Mouse (Mus musculus): ENCODE measurements around the gene Ift81.

Gene Ift81

GRCm38 (mm10) chr5:122625565-122626252, 11.4 kb upstream of the Ift81 start:
- DNase-seq (ENCODE audit: low read depth, low spot score), result no peak

GRCm38 (mm10) chr5:122624952-122625479, 10.7 kb upstream of the Ift81 start:
- no peak for DNase-seq (ENCODE audit: low read depth, low spot score)

- no peak for DNase-seq (ENCODE audit: low read depth, low spot score)
These were observed 9.5 kb upstream of the Ift81 start for GRCm38 (mm10) chr5:122623861-122624260.

- DNase-seq (ENCODE audit: low read depth, low spot score), result no peak
These were observed 8.2 kb upstream of the Ift81 start for GRCm38 (mm10) chr5:122622526-122622925.

- DNase-seq (ENCODE audit: low read depth, low spot score), result no peak
These were observed 7.1 kb upstream of the Ift81 start for GRCm38 (mm10) chr5:122621376-122621886.

- DNase-seq (ENCODE audit: low read depth, low spot score), result no peak
These were observed 5.5 kb upstream of the Ift81 start for GRCm38 (mm10) chr5:122619686-122620296.

GRCm38 (mm10) chr5:122617718-122618117, 3.4 kb upstream of the Ift81 start:
- no peak for DNase-seq (ENCODE audit: low read depth, low spot score)

GRCm38 (mm10) chr5:122611651-122612050, 2.7 kb downstream of the Ift81 start:
- DNase-seq (ENCODE audit: low read depth, low spot score), result no peak

GRCm38 (mm10) chr5:122604894-122605293, 9.4 kb downstream of the Ift81 start:
- DNase-seq (ENCODE audit: low read depth, low spot score), result no peak

- DNase-seq (ENCODE audit: low read depth, low spot score), result no peak
These were observed 12.1 kb downstream of the Ift81 start for GRCm38 (mm10) chr5:122602233-122602632.

- no peak for DNase-seq (ENCODE audit: low read depth, low spot score)
These were observed 18.8 kb downstream of the Ift81 start for GRCm38 (mm10) chr5:122595470-122595869.

GRCm38 (mm10) chr5:122589891-122590290, 24.4 kb downstream of the Ift81 start:
- no peak for DNase-seq (ENCODE audit: low read depth, low spot score)

- no peak for DNase-seq (ENCODE audit: low read depth, low spot score)
These were observed 28.8 kb downstream of the Ift81 start for GRCm38 (mm10) chr5:122585546-122585945.

- DNase-seq (ENCODE audit: low read depth, low spot score), result no peak
These were observed 30.2 kb downstream of the Ift81 start for GRCm38 (mm10) chr5:122584093-122584492.

GRCm38 (mm10) chr5:122576683-122577329, 37.5 kb downstream of the Ift81 start:
- DNase-seq (ENCODE audit: low read depth, low spot score), result no peak

GRCm38 (mm10) chr5:122572001-122572400, 42.3 kb downstream of the Ift81 start:
- DNase-seq (ENCODE audit: low read depth, low spot score), result no peak

GRCm38 (mm10) chr5:122566626-122567025, 47.7 kb downstream of the Ift81 start:
- no peak for DNase-seq (ENCODE audit: low read depth, low spot score)

GRCm38 (mm10) chr5:122560654-122561053, 53.7 kb downstream of the Ift81 start:
- no peak for DNase-seq (ENCODE audit: low read depth, low spot score)

- DNase-seq (ENCODE audit: low read depth, low spot score), result no peak
These were observed 56.2 kb downstream of the Ift81 start for GRCm38 (mm10) chr5:122558127-122558526.

- DNase-seq (ENCODE audit: low read depth, low spot score), result no peak
These were observed 59.2 kb downstream of the Ift81 start for GRCm38 (mm10) chr5:122555107-122555506.

GRCm38 (mm10) chr5:122552638-122553037, 61.7 kb downstream of the Ift81 start:
- DNase-seq (ENCODE audit: low read depth, low spot score), result no peak

GRCm38 (mm10) chr5:122550460-122550859, 63.9 kb downstream of the Ift81 start:
- DNase-seq (ENCODE audit: low read depth, low spot score), result no peak
